Mouse (Mus musculus): ENCODE measurements around the gene Ddias. TPM values are rescaled to one million over a fixed set of nuclear protein-coding genes. Genes with fewer than 3 reads are reported as not detected.

The Ddias gene
- polyA plus RNA-seq, 1 experiment from 2014 or later: 8.2 TPM

DNA sequence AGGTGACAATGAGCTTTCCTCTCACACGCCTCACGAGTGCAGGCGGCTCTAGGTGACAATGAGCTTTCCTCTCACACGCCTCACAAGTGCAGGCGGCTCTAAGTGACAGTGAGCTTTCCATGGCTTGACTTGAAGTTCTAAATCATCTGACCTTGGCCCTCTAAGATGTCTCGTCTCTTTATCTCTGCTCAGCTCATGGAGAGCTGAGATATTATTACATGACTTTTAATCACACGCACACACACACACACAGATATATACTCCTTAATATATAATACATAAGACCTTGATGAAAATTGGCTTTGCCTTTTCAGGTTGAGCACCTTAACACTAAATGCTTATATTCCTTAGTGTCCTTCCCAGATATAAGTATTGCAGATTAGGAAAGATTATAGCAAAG lies 12.8 kb upstream of the Ddias start:
- H3K9me3 ChIP-seq (replicated peaks): no peaks in the 10 kb centered on the region
- no peak overlapping the region for H3K4me3 ChIP-seq
- peaks cover 5% of the 10 kb centered on the region; the same call in 1 of the 2 replicates for H3K4me1 ChIP-seq (replicated peaks)
- no peaks in the 10 kb centered on the region for H3K36me3 ChIP-seq
- H3K27me3 ChIP-seq: no peaks in the 10 kb centered on the region
- H3K27ac ChIP-seq: peak overlapping the region; percentile 57
- ATAC-seq (replicated peaks; ENCODE audit: insufficient number of reproducible peaks, insufficient read depth, low FRiP score, low read depth): peak; percentile 36; the same call in 1 of the 2 replicates
- H3K4me2 ChIP-seq: no peak overlapping the region
- H3K9ac ChIP-seq: no peak overlapping the region
- 46% methylated on average over 7 of the region's 7 CpGs for WGBS

DNA sequence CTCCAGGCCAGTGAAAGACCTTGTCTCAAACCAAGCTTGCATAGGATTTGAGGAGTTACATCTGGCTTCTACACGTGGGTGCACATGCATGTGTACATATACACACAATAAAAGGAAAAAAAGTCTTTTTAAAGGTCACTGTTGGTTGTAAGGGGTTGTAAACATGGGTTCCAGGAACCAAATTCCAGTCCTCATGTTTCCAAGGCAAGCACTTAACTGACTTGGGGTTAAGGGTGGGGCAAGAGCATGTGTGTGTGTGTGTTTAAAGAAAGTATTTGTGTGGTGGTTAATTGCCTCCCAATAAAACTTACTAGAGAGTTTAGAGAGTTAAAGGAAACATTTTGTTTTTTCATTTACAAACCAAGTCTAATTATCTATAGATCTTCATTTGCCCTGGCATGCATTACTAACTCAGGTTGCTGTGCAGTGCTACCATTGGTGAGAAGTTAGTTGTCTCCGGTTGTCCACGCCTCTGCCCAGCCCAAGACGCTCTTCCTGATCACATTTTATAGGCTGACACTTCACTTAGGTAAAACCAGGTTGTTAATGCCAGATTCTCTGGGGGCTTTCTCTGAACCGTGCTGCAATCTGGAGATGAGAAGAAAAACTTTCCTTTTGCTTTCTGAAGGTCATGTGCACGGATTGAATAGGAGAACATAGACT lies 11.1 kb upstream of the Ddias start:
- H3K27ac ChIP-seq: no peak overlapping the region
- no peak for ATAC-seq (replicated peaks; ENCODE audit: insufficient number of reproducible peaks, insufficient read depth, low FRiP score, low read depth)

GRCm38 (mm10) chr7:92883850-92884716 lies 10.0 kb upstream of the Ddias start:
- peak; percentile 63 for ATAC-seq (replicated peaks; ENCODE audit: insufficient number of reproducible peaks, insufficient read depth, low FRiP score, low read depth)
- Histone ChIP-seq H3K4me2 (no peak overlapping the region), H3K36me3 (no peaks in the 10 kb centered on the region), H3K27me3 (no peaks in the 10 kb centered on the region), H3K9me3 (replicated peaks) (no peaks in the 10 kb centered on the region), H3K4me3 (no peak overlapping the region), H3K9ac (no peak overlapping the region), H3K27ac (peak overlapping the region; percentile 53), H3K4me1 (replicated peaks) (peaks cover 5% of the 10 kb centered on the region; the same call in 1 of the 2 replicates)
- whole genome bisulfite sequencing: 77% methylated on average over 9 of the region's 9 CpGs

More for the DNA sequence above, 11.1 kb upstream of the Ddias start:
- H3K9ac ChIP-seq: no peak overlapping the region
- H3K36me3 ChIP-seq: no peaks in the 10 kb centered on the region
- H3K27me3 ChIP-seq: no peaks in the 10 kb centered on the region
- no peak overlapping the region for H3K4me3 ChIP-seq
- no peak overlapping the region for H3K4me2 ChIP-seq
- peaks cover 5% of the 10 kb centered on the region; the same call in 1 of the 2 replicates for H3K4me1 ChIP-seq (replicated peaks)
- 77% methylated on average over 6 of the region's 6 CpGs for WGBS
- no peaks in the 10 kb centered on the region for H3K9me3 ChIP-seq (replicated peaks)

DNA sequence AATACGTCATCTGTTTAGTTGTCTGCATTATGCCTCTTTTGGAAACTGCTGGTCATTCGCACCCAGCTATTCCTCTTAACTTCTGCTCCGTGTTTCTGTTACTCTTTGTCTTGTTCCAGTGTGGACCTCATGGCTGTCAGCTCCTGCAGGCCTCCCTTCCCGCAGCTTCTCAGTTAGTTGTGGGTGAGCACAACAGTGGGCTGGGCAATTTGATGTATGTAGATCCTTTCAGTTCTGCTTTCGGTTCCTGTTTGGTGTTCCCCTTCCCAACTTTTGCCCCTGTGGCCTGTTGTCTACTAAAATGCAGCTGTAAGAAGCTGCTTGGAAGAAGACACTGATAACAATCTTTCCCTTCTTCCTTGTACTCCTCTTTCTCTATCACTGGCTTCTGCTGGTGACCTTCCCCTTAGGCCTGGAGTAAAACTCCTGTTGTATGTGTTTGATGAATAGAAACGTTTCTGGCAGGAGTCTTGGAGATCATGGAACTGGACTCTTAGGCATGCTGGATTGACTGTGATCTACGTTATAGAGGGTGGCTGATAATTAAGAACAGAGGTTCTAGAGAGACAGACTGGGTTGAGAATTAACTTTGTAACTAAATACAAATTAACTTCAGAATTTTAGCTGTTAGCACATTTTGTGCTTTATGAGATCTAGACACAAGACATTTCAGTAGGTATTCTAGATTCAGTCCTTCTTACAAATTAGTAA lies 4.7 kb upstream of the Ddias start:
- peak overlapping the region; percentile 14 for H3K4me2 ChIP-seq
- no peak overlapping the region for H3K9ac ChIP-seq
- ATAC-seq (replicated peaks; ENCODE audit: insufficient number of reproducible peaks, insufficient read depth, low FRiP score, low read depth): no peak
- H3K27ac ChIP-seq: no peak overlapping the region
- no peaks in the 10 kb centered on the region for H3K9me3 ChIP-seq (replicated peaks)
- H3K4me1 ChIP-seq (replicated peaks): peaks cover 7% of the 10 kb centered on the region
- 64% methylated on average over 7 of the region's 7 CpGs for WGBS
- H3K4me3 ChIP-seq: no peak overlapping the region
- no peaks in the 10 kb centered on the region for H3K36me3 ChIP-seq
- H3K27me3 ChIP-seq: no peaks in the 10 kb centered on the region

DNA sequence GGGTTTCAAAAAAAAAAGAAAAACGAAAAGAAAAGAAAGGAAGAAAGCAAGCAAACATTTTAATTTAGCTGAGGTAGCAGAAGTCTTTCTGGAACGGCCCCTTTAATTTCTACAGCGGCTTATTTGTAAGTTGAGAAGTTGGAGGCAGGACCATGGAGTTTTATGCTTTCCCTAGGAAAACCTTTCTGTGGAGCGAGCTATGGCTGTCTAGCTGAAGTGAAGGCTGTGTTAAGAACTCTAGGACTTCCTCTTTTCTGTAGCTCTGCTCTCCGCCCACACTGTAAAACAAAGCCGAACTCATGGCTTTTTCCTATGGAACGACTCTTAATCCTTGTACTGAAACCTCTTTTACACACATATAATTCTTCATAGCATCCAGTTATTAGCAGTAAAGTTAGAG lies 2.5 kb upstream of the Ddias start:
- ATAC-seq (replicated peaks; ENCODE audit: insufficient number of reproducible peaks, insufficient read depth, low FRiP score, low read depth): no peak
- peak overlapping the region; percentile 69 for H3K27ac ChIP-seq
- H3K36me3 ChIP-seq: no peaks in the 10 kb centered on the region
- peak overlapping the region; percentile 86 for H3K4me3 ChIP-seq
- H3K27me3 ChIP-seq: no peaks in the 10 kb centered on the region
- H3K4me2 ChIP-seq: peak overlapping the region; percentile 89
- peaks cover 14% of the 10 kb centered on the region for H3K4me1 ChIP-seq (replicated peaks)
- 40% methylated on average over 7 of the region's 7 CpGs for WGBS
- H3K9ac ChIP-seq: peak overlapping the region; percentile 38; the same call in 1 of the 2 replicates
- H3K9me3 ChIP-seq (replicated peaks): no peaks in the 10 kb centered on the region

GRCm38 (mm10) chr7:92876066-92876465 lies 2.0 kb upstream of the Ddias start:
- Histone ChIP-seq H3K4me3 (peak overlapping the region; percentile 86), H3K4me1 (replicated peaks) (peaks cover 14% of the 10 kb centered on the region), H3K27me3 (no peaks in the 10 kb centered on the region), H3K4me2 (peak overlapping the region; percentile 89), H3K9ac (no peak overlapping the region), H3K9me3 (replicated peaks) (no peaks in the 10 kb centered on the region), H3K27ac (peak overlapping the region; percentile 99), H3K36me3 (no peaks in the 10 kb centered on the region)
- 31% methylated on average over 3 of the region's 3 CpGs for WGBS
- ATAC-seq (replicated peaks; ENCODE audit: insufficient number of reproducible peaks, insufficient read depth, low FRiP score, low read depth): no peak

- Histone ChIP-seq H3K36me3 (no peaks in the 10 kb centered on the region), H3K4me2 (peak overlapping the region; percentile 89), H3K27me3 (no peaks in the 10 kb centered on the region), H3K4me3 (peak overlapping the region; percentile 86), H3K9ac (peak overlapping the region; percentile 80), H3K4me1 (replicated peaks) (peaks cover 14% of the 10 kb centered on the region), H3K27ac (peak overlapping the region; percentile 99), H3K9me3 (replicated peaks) (no peaks in the 10 kb centered on the region)
- 0% methylated on average over 29 of the region's 29 CpGs for WGBS
- peak; percentile 89 for ATAC-seq (replicated peaks; ENCODE audit: insufficient number of reproducible peaks, insufficient read depth, low FRiP score, low read depth)
These were observed 838 bp upstream of the Ddias start for GRCm38 (mm10) chr7:92874761-92875408.

- ATAC-seq (replicated peaks; ENCODE audit: insufficient number of reproducible peaks, insufficient read depth, low FRiP score, low read depth): no peak
- Histone ChIP-seq H3K4me3 (no peak overlapping the region), H3K36me3 (0 out of 2 replicates have a peak, but pooled peaks cover 3% of the 10 kb centered on the region), H3K27ac (no peak overlapping the region), H3K4me1 (replicated peaks) (peaks cover 14% of the 10 kb centered on the region), H3K9ac (no peak overlapping the region), H3K4me2 (no peak overlapping the region), H3K9me3 (replicated peaks) (no peaks in the 10 kb centered on the region), H3K27me3 (no peaks in the 10 kb centered on the region)
- 82% methylated on average over 4 of the region's 4 CpGs for WGBS
These were observed 2.5 kb downstream of the Ddias start for GRCm38 (mm10) chr7:92871596-92871995.

DNA sequence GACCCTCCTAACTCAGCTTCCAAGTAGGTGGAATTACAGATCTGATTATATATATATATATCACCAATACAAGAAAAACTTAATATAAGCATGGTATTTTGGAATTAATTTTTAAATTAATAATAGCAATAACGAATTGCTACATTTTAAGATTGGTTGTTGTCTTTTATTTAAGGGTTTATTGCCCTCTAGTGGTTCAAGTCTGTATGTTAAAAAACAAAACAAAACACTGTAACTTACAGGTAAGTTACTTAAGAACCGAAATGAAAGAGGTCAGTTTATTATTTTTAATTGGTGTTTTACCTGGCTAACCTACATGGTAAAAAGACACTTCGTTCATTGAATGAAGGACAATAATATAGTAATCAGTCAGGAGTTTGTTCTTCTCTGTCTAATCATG lies 3.9 kb downstream of the Ddias start:
- H3K4me1 ChIP-seq (replicated peaks): peaks cover 7% of the 10 kb centered on the region
- ATAC-seq (replicated peaks; ENCODE audit: insufficient number of reproducible peaks, insufficient read depth, low FRiP score, low read depth): no peak
- WGBS: 67% methylated on average over 3 of the region's 3 CpGs

GRCm38 (mm10) chr7:92866526-92866925 lies 7.5 kb downstream of the Ddias start:
- Histone ChIP-seq H3K27me3 (no peaks in the 10 kb centered on the region), H3K36me3 (peaks cover 11% of the 10 kb centered on the region; the same call in 1 of the 2 replicates), H3K4me1 (replicated peaks) (no peaks in the 10 kb centered on the region), H3K9ac (no peak overlapping the region), H3K27ac (no peak overlapping the region), H3K9me3 (replicated peaks) (no peaks in the 10 kb centered on the region), H3K4me2 (no peak overlapping the region), H3K4me3 (no peak overlapping the region)
- no peak for ATAC-seq (replicated peaks; ENCODE audit: insufficient number of reproducible peaks, insufficient read depth, low FRiP score, low read depth)
- WGBS: 31% methylated on average over 2 of the region's 2 CpGs

More for the DNA sequence above, 3.9 kb downstream of the Ddias start:
- Histone ChIP-seq H3K36me3 (0 out of 2 replicates have a peak, but pooled peaks cover 3% of the 10 kb centered on the region), H3K4me3 (no peak overlapping the region), H3K9me3 (replicated peaks) (no peaks in the 10 kb centered on the region), H3K27ac (no peak overlapping the region), H3K27me3 (no peaks in the 10 kb centered on the region), H3K9ac (no peak overlapping the region), H3K4me2 (no peak overlapping the region)

DNA sequence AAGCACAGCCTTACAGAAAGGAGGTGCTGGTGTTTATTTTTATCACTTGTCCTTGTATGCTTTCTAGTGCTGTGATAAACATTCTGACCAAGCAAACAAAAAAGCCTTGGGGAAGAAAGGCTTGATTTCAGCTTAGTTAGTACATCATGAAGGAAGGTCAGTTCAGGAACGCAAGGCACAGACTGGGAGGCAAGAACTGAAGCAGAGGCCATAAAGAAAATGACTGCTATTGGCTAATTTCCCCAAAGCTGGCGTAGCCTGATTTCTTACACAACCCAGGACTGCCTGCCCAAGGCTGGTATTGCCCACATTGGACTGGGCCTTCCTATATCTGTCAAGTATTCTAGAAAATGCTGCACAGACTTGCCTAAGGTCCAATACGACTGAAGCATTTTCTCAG lies 25.8 kb downstream of the Ddias start:
- WGBS: 80% methylated on average over 3 of the region's 3 CpGs
- Histone ChIP-seq H3K27me3 (no peaks in the 10 kb centered on the region), H3K9ac (no peak overlapping the region), H3K4me1 (replicated peaks) (no peaks in the 10 kb centered on the region), H3K27ac (no peak overlapping the region), H3K9me3 (replicated peaks) (no peaks in the 10 kb centered on the region), H3K4me2 (no peak overlapping the region), H3K36me3 (no peaks in the 10 kb centered on the region), H3K4me3 (no peak overlapping the region)
- no peak for ATAC-seq (replicated peaks; ENCODE audit: insufficient number of reproducible peaks, insufficient read depth, low FRiP score, low read depth)

All from heart, embryonic 15.5 days (tissue).